Mouse (Mus musculus) ES-Bruce4 (cell line): ENCODE results near the gene Trim15.

Experiments used
- CTCF ChIP-seq: IDR thresholded peaks from one replicate; pipeline ENCODE4 v1.8.1; 2011; ENCODE audit warnings: low read depth, low read length
- EP300 ChIP-seq: IDR thresholded peaks from 2 replicates; pipeline ENCODE4 v1.6.1; 2011; ENCODE audit warnings: low read depth, low read length; ENCODE audit not compliant: insufficient read depth
- POLR2A ChIP-seq: IDR thresholded peaks from one replicate; pipeline ENCODE4 v1.8.1; 2011; ENCODE audit warnings: low read length; ENCODE audit not compliant: insufficient read depth

DNA sequence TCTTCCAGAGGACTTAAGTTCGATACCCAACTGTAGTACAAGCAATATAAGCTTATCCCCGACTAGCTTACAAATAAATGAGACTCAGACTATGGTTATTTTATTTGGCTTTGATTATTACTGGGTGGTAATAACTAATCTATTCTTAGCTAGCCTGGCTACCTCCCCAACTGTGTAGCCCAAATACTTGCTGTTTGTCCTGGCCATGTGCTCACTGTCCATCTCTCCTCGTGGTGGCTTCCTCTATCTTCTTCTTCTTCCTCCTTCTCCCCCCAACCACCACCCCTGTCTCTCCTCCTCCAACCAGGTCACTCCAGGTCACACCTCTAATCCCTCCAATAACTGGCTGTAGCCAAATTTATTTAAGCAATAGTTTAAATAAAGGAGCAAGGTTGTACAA lies 36.5 kb downstream of the Trim15 start:
- no peak for TF ChIP-seq CTCF
- TF ChIP-seq POLR2A = no peak
- no peak for TF ChIP-seq EP300
